Mouse (Mus musculus) lung, postnatal 0 days (tissue): Measurements from ENCODE around the gene Wfdc10. TPM values are rescaled to one million over a fixed set of nuclear protein-coding genes. Genes with fewer than 3 reads are reported as not detected.
A peak's percentile ranks its signal among the peaks of the same experiment; 100 is the strongest.

Source experiments
- ATAC-seq: fragments of 200-750 bp; cut with Nextera tagmentation; 2 replicates; pipeline ENCODE4 v1.8.0; 2017; ENCODE audit warnings: moderate library complexity
- DNase-seq: peaks from one replicate; pipeline ENCODE4 v3.0.0-alpha.2; 2016; ENCODE audit warnings: low spot score
- H3K27ac ChIP-seq: fragments of 300-500 bp; sonication (generic); 2 replicates; pipeline ENCODE4 v1.5.1; 2014; ENCODE audit warnings: antibody characterized with exemption, mild to moderate bottlenecking, low read length, mixed read lengths
- H3K27me3 ChIP-seq: fragments of 300-500 bp; sonication (generic); replicated peaks from 2 replicates; pipeline ENCODE4 v1.6.1; 2014; ENCODE audit warnings: low read length, mixed read lengths; ENCODE audit not compliant: insufficient read depth
- H3K36me3 ChIP-seq: fragments of 300-500 bp; sonication (generic); 2 replicates; pipeline ENCODE4 v1.6.1; 2014; ENCODE audit warnings: low read length, mixed read lengths; ENCODE audit not compliant: insufficient read depth
- H3K4me1 ChIP-seq: fragments of 300-500 bp; sonication (generic); 2 replicates; pipeline ENCODE4 v1.6.1; 2014; ENCODE audit warnings: antibody characterized with exemption, low read depth, low read length, mixed read lengths; ENCODE audit not compliant: insufficient read depth
- H3K4me2 ChIP-seq: fragments of 300-500 bp; sonication (generic); replicated peaks from 2 replicates; pipeline ENCODE4 v1.6.1; 2014; ENCODE audit warnings: low read depth, mild to moderate bottlenecking, low read length, moderate library complexity, mixed read lengths
- H3K4me3 ChIP-seq: fragments of 300-500 bp; sonication (generic); 2 replicates; pipeline ENCODE4 v1.5.1; 2014; ENCODE audit warnings: low read depth, low read length
- H3K9ac ChIP-seq: fragments of 300-500 bp; sonication (generic); replicated peaks from 2 replicates; pipeline ENCODE4 v1.6.1; 2014; ENCODE audit warnings: low read depth, mild to moderate bottlenecking
- H3K9me3 ChIP-seq: fragments of 300-500 bp; sonication (generic); 2 replicates; pipeline ENCODE4 v1.6.1; 2016; ENCODE audit warnings: low read length, mixed read lengths
- CTCF ChIP-seq: IDR thresholded peaks from 2 replicates; pipeline ENCODE4 v1.5.1; 2016; ENCODE audit warnings: antibody characterized with exemption, mild to moderate bottlenecking
- EP300 ChIP-seq: IDR thresholded peaks from 2 replicates; pipeline ENCODE4 v1.6.1; 2016; ENCODE audit warnings: antibody characterized with exemption, mild to moderate bottlenecking, control low read depth
- WGBS: fragments of 180-500 bp; shearing (Covaris S2); extraction: QIAGEN DNeasy Blood & Tissue Kit; methylation state at CpG from one replicate; pipeline ENCODE4 v1.1.7; 2014; 5-methylcytosine and 5-hydroxymethylcytosine counted together
- polyA plus RNA-seq: library from polyadenylated mRNA; unstranded; fragments of >200 nt; fragmentation: Nextera tagmentation; extraction: Ambion mirVana; gene quantifications from 2 replicates; pipeline ENCODE4 v1.2.1, GENCODE M21; 2015

Wfdc10 gene
- polyA plus RNA-seq, 1 experiment from 2014 or later: 0.88 TPM

GRCm38 (mm10) chr2:164638696-164639095, 17.1 kb upstream of the Wfdc10 start, which contains the start of gene Wfdc16:
TSS of gene Wfdc16 (minus strand) at chr2:164638796.
- Histone ChIP-seq H3K9me3 (no peaks in the 10 kb centered on the region), H3K27me3 (no peaks in the 10 kb centered on the region), H3K4me1 (no peaks in the 10 kb centered on the region), H3K27ac (no peak within 1 kb of the TSS), H3K9ac (no peak within 1 kb of the TSS), H3K36me3 (no peaks in the 10 kb centered on the region), H3K4me2 (no peak within 1 kb of the TSS), H3K4me3 (no peak within 1 kb of the TSS)
- no peak for TF ChIP-seq EP300
- no peak for TF ChIP-seq CTCF
- WGBS: 69% methylated on average over 3 of the region's 3 CpGs
- no peak for DNase-seq
- no peak for ATAC-seq

- WGBS: 64% methylated on average over 7 of the region's 7 CpGs
- no peak for ATAC-seq
- no peak overlapping the region for H3K4me3 ChIP-seq
- no peaks in the 10 kb centered on the region for H3K27me3 ChIP-seq
- H3K4me2 ChIP-seq: no peak overlapping the region
- peak; percentile 13 for DNase-seq
- no peaks in the 10 kb centered on the region for H3K9me3 ChIP-seq
- H3K4me1 ChIP-seq: no peaks in the 10 kb centered on the region
- TF ChIP-seq CTCF (no peak), EP300 (no peak)
- no peak overlapping the region for H3K9ac ChIP-seq
- H3K27ac ChIP-seq: no peak overlapping the region
- no peaks in the 10 kb centered on the region for H3K36me3 ChIP-seq
Observed at GRCm38 (mm10) chr2:164641129-164641528, 14.7 kb upstream of the Wfdc10 start.

GRCm38 (mm10) chr2:164641881-164642673, 13.8 kb upstream of the Wfdc10 start:
- WGBS: 54% methylated on average over 13 of the region's 13 CpGs
- DNase-seq: no peak

GRCm38 (mm10) chr2:164656483-164656882, 637 bp downstream of the Wfdc10 start, which contains the start of gene Wfdc9:
TSS of gene Wfdc9 (minus strand) at chr2:164656583.
- 80% methylated on average over 9 of the region's 9 CpGs for WGBS

More at GRCm38 (mm10) chr2:164641881-164642673, 13.8 kb upstream of the Wfdc10 start:
- H3K4me1 ChIP-seq: no peaks in the 10 kb centered on the region
- H3K4me2 ChIP-seq: no peak overlapping the region
- no peaks in the 10 kb centered on the region for H3K9me3 ChIP-seq
- H3K36me3 ChIP-seq: no peaks in the 10 kb centered on the region
- no peak for ATAC-seq
- no peak overlapping the region for H3K27ac ChIP-seq
- no peaks in the 10 kb centered on the region for H3K27me3 ChIP-seq
- no peak overlapping the region for H3K4me3 ChIP-seq
- TF ChIP-seq CTCF (no peak), EP300 (no peak)
- no peak overlapping the region for H3K9ac ChIP-seq

GRCm38 (mm10) chr2:164664851-164665250, 9.0 kb downstream of the Wfdc10 start:
- no peak for TF ChIP-seq EP300
- TF ChIP-seq CTCF: no peak
- no peak overlapping the region for H3K4me2 ChIP-seq
- no peaks in the 10 kb centered on the region for H3K36me3 ChIP-seq
- DNase-seq (no peak), ATAC-seq (no peak)
- no peaks in the 10 kb centered on the region for H3K4me1 ChIP-seq
- no peak overlapping the region for H3K4me3 ChIP-seq
- 82% methylated on average over 7 of the region's 7 CpGs for WGBS
- H3K27me3 ChIP-seq: no peaks in the 10 kb centered on the region
- H3K9me3 ChIP-seq: no peaks in the 10 kb centered on the region
- no peak overlapping the region for H3K9ac ChIP-seq
- H3K27ac ChIP-seq: no peak overlapping the region

More at GRCm38 (mm10) chr2:164656483-164656882, 637 bp downstream of the Wfdc10 start, which contains the start of gene Wfdc9:
- TF ChIP-seq CTCF: no peak
- TF ChIP-seq EP300: no peak
- Histone ChIP-seq H3K4me2 (no peak within 1 kb of the TSS), H3K9me3 (no peaks in the 10 kb centered on the region), H3K4me1 (no peaks in the 10 kb centered on the region), H3K36me3 (no peaks in the 10 kb centered on the region), H3K27me3 (no peaks in the 10 kb centered on the region), H3K4me3 (no peak within 1 kb of the TSS), H3K9ac (no peak within 1 kb of the TSS), H3K27ac (no peak within 1 kb of the TSS)
- DNase-seq (no peak), ATAC-seq (no peak)

GRCm38 (mm10) chr2:164670261-164670660, 14.4 kb downstream of the Wfdc10 start:
- no peak for ATAC-seq
- no peaks in the 10 kb centered on the region for H3K9me3 ChIP-seq
- no peak overlapping the region for H3K9ac ChIP-seq
- H3K27me3 ChIP-seq: no peaks in the 10 kb centered on the region
- DNase-seq: no peak
- H3K27ac ChIP-seq: no peak overlapping the region
- 75% methylated on average over 5 of the region's 5 CpGs for WGBS
- no peak overlapping the region for H3K4me2 ChIP-seq
- no peaks in the 10 kb centered on the region for H3K4me1 ChIP-seq
- H3K36me3 ChIP-seq: no peaks in the 10 kb centered on the region
- no peak overlapping the region for H3K4me3 ChIP-seq
- TF ChIP-seq CTCF (no peak), EP300 (no peak)
